Mouse (Mus musculus): ENCODE measurements around the gene Ipo13. TPM values are rescaled to one million over a fixed set of nuclear protein-coding genes. Genes with fewer than 3 reads are reported as not detected.

Ipo13 gene
- polyA plus RNA-seq, 1 experiment from 2014 or later, result 39.0 TPM

DNA sequence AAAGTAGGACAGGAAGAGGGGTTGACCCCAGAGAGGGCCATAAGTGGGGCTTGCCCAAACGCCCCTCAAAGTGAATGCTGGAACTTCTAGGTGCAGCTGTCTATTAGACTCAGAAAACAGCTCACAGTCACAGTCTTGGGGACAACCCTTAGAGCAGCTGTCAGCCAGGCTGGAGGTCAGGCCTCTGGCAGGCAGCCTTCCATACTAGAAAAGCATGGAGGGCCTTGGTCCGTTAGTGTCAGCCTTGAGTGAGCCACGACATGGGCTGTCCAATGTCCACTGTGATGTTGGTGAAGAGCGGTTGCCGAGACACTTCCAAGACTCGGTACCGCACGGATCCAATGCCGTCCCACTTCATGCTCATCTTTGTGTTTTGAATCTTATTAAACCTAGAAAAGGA lies 41.2 kb downstream of the Ipo13 start:
- Histone ChIP-seq H3K4me1 (peaks cover 15% of the 10 kb centered on the region), H3K36me3 (peaks cover 51% of the 10 kb centered on the region), H3K27ac (no peak overlapping the region), H3K9ac (no peak overlapping the region), H3K4me3 (no peak overlapping the region), H3K4me2 (no peak overlapping the region), H3K9me3 (no peaks in the 10 kb centered on the region), H3K27me3 (no peaks in the 10 kb centered on the region)
- ATAC-seq (ENCODE audit: insufficient number of reproducible peaks, low FRiP score, low TSS enrichment, low read depth), result no peak
- 88% methylated on average over 9 of the region's 9 CpGs for WGBS

DNA sequence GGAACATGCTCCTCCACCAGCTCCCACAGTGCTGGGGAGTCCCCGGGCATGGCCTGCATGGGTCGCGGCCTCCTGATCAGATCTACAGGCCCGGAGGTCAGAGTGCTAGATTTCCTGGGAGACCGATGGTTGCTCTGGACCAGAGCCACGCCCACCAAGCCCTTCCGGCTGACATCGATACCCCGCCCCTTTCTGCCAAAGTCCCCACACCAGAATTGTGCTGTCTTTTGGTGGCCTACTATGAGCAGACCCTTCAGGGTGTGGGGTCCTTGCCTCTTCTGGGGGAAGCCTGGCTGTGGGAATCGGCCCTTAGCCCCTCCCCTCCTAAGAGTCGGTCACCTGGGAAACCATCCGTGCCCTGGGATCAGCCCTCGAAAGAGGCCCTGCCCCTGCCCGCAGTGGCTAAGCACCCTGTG lies 42.3 kb downstream of the Ipo13 start, which contains the start of gene Ccdc24:
Gene Ccdc24, minus strand, starts transcription at position 87 of the 416 bp plus-strand sequence.
- H3K27me3 ChIP-seq, result no peaks in the 10 kb centered on the region
- H3K36me3 ChIP-seq, result peaks cover 41% of the 10 kb centered on the region
- peak within 1 kb of the TSS; percentile 36 for H3K4me2 ChIP-seq
- H3K9ac ChIP-seq, result 0 out of 2 replicates have a peak within 1 kb of the TSS, but pooled peaks have one; percentile 8
- no peaks in the 10 kb centered on the region for H3K9me3 ChIP-seq
- ATAC-seq (ENCODE audit: insufficient number of reproducible peaks, low FRiP score, low TSS enrichment, low read depth), result no peak
- H3K4me1 ChIP-seq, result peaks cover 20% of the 10 kb centered on the region
- H3K27ac ChIP-seq, result no peak within 1 kb of the TSS
- peak within 1 kb of the TSS; percentile 3; the same call in 1 of the 2 replicates for H3K4me3 ChIP-seq
- 7% methylated on average over 14 of the region's 14 CpGs for WGBS

DNA sequence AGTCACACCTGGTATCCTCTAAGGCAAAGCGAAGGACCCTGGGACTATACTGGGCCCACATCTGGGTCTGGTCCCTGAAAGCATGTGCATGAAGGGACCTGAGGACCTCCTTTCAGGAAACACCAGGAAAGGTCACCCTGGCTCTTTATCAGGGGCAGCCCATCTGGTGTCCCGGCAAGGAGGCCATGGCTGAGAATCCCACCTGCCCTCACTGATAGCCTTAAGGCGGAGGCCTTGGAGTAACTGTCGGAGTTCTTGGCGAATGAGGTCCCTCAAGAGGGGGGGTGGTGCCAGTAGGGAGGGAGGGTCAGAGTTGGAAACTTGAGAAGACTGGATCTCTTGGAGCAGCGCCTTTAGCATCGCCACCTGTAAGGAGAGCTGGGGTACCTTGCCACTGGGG lies 43.0 kb downstream of the Ipo13 start:
- Histone ChIP-seq H3K9ac (no peak overlapping the region), H3K27ac (no peak overlapping the region), H3K9me3 (no peaks in the 10 kb centered on the region), H3K4me3 (no peak overlapping the region), H3K36me3 (peaks cover 34% of the 10 kb centered on the region), H3K27me3 (0 out of 2 replicates have a peak, but pooled peaks cover 6% of the 10 kb centered on the region), H3K4me1 (peaks cover 20% of the 10 kb centered on the region), H3K4me2 (no peak overlapping the region)
- WGBS, result 45% methylated on average over 7 of the region's 7 CpGs
- ATAC-seq (ENCODE audit: insufficient number of reproducible peaks, low FRiP score, low TSS enrichment, low read depth), result no peak

DNA sequence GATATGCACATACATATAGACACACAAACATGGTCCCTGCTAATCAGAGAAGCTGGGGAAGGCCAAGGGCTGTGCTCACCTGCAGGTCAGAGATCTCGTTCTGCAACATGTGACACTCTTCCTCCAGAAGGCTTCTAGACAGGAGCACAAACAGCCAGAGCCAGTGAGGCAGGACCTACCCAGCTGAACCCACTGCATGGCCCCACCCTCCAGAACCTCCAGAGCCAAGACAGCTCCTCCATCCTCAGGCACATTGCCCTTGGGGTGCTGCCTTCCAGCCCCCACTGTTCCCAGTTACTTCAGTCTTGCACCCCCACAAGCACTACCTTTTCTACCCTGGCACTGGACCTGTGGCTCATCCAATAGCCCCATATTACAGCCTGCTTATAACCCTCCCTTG lies 44.4 kb downstream of the Ipo13 start:
- Histone ChIP-seq H3K4me1 (peaks cover 31% of the 10 kb centered on the region), H3K4me2 (no peak overlapping the region), H3K36me3 (peaks cover 26% of the 10 kb centered on the region), H3K4me3 (no peak overlapping the region), H3K9ac (no peak overlapping the region), H3K9me3 (no peaks in the 10 kb centered on the region), H3K27me3 (0 out of 2 replicates have a peak, but pooled peaks cover 7% of the 10 kb centered on the region), H3K27ac (no peak overlapping the region)
- no peak for ATAC-seq (ENCODE audit: insufficient number of reproducible peaks, low FRiP score, low TSS enrichment, low read depth)
- 52% methylated on average over 1 of the region's 1 CpGs for WGBS

DNA sequence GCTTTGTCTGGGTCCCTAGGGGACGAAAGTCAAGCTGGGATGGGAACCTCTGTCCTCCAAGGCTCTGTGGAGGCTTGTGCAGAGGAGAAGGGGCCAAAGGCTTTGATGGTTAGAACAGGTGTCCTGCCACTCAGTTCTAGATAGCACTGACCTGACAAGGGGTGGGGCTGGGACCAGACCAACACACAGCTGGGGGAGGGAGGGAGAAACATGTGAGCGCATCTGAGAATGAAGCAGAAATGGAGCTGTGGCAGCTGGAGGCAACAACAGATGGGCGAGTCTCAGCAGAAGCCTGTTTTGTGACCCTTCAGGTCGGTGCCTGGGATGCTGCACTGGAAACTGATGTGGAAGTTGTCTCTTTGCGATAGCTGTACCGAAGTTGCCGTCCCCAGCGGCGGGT lies 45.5 kb downstream of the Ipo13 start:
- no peak for ATAC-seq (ENCODE audit: insufficient number of reproducible peaks, low FRiP score, low TSS enrichment, low read depth)
- Histone ChIP-seq H3K27ac (no peak overlapping the region), H3K4me2 (no peak overlapping the region), H3K9me3 (no peaks in the 10 kb centered on the region), H3K36me3 (peaks cover 18% of the 10 kb centered on the region), H3K4me1 (peaks cover 34% of the 10 kb centered on the region), H3K9ac (no peak overlapping the region), H3K27me3 (0 out of 2 replicates have a peak, but pooled peaks cover 7% of the 10 kb centered on the region), H3K4me3 (no peak overlapping the region)
- 66% methylated on average over 9 of the region's 9 CpGs for WGBS

DNA sequence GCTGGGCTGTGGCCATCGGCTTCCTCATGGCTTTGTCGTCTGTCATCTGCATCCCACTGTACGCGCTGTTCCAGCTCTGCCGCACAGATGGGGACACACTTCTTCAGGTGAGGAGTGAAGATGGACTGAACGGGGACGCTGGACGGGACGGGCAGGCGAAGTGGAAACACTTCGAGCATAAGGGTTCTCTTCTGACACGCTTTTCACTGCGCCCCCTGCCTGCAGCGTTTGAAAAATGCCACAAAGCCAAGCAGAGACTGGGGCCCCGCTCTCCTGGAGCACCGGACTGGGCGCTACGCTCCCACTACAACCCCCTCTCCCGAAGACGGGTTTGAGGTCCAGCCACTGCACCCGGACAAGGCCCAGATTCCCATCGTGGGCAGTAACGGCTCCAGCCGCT lies 47.0 kb downstream of the Ipo13 start:
- 0 out of 2 replicates have a peak, but pooled peaks cover 7% of the 10 kb centered on the region for H3K27me3 ChIP-seq
- no peak overlapping the region for H3K27ac ChIP-seq
- WGBS, result 15% methylated on average over 24 of the region's 24 CpGs
- no peak for ATAC-seq (ENCODE audit: insufficient number of reproducible peaks, low FRiP score, low TSS enrichment, low read depth)
- peaks cover 9% of the 10 kb centered on the region for H3K36me3 ChIP-seq
- peaks cover 34% of the 10 kb centered on the region for H3K4me1 ChIP-seq
- no peak overlapping the region for H3K4me3 ChIP-seq
- H3K9ac ChIP-seq, result no peak overlapping the region
- no peaks in the 10 kb centered on the region for H3K9me3 ChIP-seq
- peak overlapping the region; percentile 15 for H3K4me2 ChIP-seq

DNA sequence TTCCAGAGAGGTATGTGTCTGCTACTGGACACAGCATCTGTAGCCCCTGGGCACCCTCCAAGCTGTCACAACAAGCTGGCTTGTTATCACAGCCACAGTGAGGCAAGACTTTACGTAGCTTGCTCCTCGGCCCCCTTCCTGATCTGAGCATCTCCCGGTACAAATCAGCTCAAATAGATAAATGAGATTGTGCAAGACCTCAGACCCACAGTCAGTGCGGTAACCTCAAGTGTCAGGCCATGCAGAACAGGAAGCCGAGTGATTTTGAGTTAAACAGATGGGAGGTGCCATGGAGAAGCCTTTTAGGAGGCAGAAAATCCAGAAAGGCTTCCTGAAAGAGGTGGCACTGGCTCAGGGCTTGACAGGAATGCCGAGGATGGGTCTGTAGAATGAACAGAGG lies 47.8 kb downstream of the Ipo13 start:
- Histone ChIP-seq H3K27me3 (0 out of 2 replicates have a peak, but pooled peaks cover 7% of the 10 kb centered on the region), H3K4me2 (no peak overlapping the region), H3K4me3 (no peak overlapping the region), H3K36me3 (peaks cover 9% of the 10 kb centered on the region), H3K4me1 (peaks cover 27% of the 10 kb centered on the region), H3K9me3 (no peaks in the 10 kb centered on the region), H3K27ac (no peak overlapping the region), H3K9ac (no peak overlapping the region)
- 77% methylated on average over 6 of the region's 6 CpGs for WGBS
- no peak for ATAC-seq (ENCODE audit: insufficient number of reproducible peaks, low FRiP score, low TSS enrichment, low read depth)

DNA sequence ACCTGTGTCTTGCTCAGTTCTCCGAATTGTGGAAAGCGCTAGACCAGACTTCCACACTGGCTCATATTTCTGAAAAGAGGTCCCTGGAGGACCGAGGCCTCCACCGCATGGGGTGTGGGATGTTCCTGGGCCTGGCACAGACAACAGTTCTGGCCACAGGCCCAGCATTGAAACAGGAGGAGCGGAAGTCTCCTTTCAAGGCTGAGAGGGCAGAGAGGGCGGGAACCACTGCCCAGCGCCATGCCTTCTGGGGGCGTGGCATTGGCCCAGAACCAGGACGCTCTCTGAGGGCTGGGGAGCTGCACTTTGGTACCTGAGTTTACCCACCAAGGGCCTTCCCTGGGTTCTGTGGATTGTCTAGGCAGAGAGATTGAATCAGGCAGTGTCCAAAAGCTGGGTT lies 48.7 kb downstream of the Ipo13 start:
- H3K4me2 ChIP-seq, result no peak overlapping the region
- ATAC-seq (ENCODE audit: insufficient number of reproducible peaks, low FRiP score, low TSS enrichment, low read depth), result no peak
- 0 out of 2 replicates have a peak, but pooled peaks cover 7% of the 10 kb centered on the region for H3K27me3 ChIP-seq
- peaks cover 23% of the 10 kb centered on the region for H3K4me1 ChIP-seq
- 50% methylated on average over 9 of the region's 9 CpGs for WGBS
- peaks cover 9% of the 10 kb centered on the region for H3K36me3 ChIP-seq
- no peak overlapping the region for H3K4me3 ChIP-seq
- H3K9ac ChIP-seq, result no peak overlapping the region
- H3K27ac ChIP-seq, result peak overlapping the region; percentile 24; the same call in 1 of the 2 replicates
- no peaks in the 10 kb centered on the region for H3K9me3 ChIP-seq

DNA sequence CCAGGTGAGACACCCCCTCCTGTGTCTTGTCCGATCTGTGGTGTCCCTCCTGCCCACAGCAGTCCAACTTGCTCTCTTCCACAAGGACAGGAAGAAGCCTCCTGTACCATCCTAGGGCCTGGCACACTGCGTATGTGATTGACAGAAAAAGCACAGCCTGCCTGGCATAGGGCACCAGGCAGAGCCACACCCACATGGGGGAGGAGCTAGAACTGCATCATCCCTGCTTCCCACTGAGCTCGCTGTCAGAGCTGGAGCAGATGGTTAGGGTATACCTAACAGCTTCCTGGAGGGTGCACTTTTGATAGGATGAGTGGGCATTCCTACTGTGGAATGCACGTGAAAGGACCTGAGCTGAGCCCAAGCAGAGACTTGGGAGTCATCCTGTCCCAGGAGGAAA lies 52.0 kb downstream of the Ipo13 start:
- H3K4me1 ChIP-seq, result peaks cover 17% of the 10 kb centered on the region
- no peak for ATAC-seq (ENCODE audit: insufficient number of reproducible peaks, low FRiP score, low TSS enrichment, low read depth)
- no peak overlapping the region for H3K27ac ChIP-seq
- WGBS, result 41% methylated on average over 4 of the region's 4 CpGs
- no peak overlapping the region for H3K4me3 ChIP-seq
- H3K36me3 ChIP-seq, result peaks cover 10% of the 10 kb centered on the region
- 0 out of 2 replicates have a peak, but pooled peaks cover 7% of the 10 kb centered on the region for H3K27me3 ChIP-seq
- H3K9me3 ChIP-seq, result no peaks in the 10 kb centered on the region
- no peak overlapping the region for H3K9ac ChIP-seq
- no peak overlapping the region for H3K4me2 ChIP-seq

DNA sequence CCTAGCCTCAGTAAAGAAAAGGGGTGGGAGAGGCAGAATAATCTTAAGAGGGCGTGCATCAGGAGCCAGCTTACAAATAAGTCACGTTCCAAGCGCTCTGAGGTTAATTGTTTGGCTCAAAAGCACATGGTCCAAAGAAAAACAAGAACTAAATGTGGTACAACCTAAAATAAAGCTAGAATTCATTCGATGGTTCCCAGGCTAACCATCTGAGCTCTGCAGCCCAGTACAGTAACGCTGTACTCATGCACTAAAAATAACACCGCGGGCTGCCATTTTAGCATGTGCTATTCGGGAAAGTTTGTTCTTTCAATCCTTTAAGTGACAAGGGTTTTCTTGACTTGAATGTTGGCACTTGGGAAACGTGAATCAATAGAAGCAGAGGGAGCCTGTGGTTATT lies 54.2 kb downstream of the Ipo13 start:
- Histone ChIP-seq H3K9ac (no peak overlapping the region), H3K9me3 (no peaks in the 10 kb centered on the region), H3K4me1 (peaks cover 5% of the 10 kb centered on the region; the same call in 1 of the 2 replicates), H3K4me2 (no peak overlapping the region), H3K27me3 (no peaks in the 10 kb centered on the region), H3K36me3 (peaks cover 24% of the 10 kb centered on the region), H3K4me3 (no peak overlapping the region), H3K27ac (no peak overlapping the region)
- 79% methylated on average over 9 of the region's 9 CpGs for WGBS
- ATAC-seq (ENCODE audit: insufficient number of reproducible peaks, low FRiP score, low TSS enrichment, low read depth), result no peak

DNA sequence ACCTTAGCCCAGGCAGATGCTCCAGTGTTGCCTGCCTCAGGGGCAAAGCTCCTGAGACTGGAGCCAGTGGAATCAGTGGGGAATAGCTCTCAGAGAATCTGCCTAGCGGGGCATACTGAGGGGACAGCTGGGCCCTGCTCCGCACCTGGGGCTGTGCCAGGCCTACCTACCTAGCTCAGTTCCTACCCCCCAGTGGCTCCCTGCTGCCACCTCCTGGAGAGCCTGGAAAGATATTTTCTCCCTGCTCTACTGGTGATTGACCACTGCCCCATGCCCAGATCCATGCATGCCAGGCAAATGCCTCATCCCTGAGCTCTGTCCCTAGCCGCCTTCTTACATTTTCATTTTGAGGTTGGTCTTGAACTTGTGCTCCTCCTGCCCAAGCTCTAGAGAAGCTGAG lies 56.0 kb downstream of the Ipo13 start:
- Histone ChIP-seq H3K4me2 (no peak overlapping the region), H3K4me1 (peaks cover 10% of the 10 kb centered on the region; the same call in 1 of the 2 replicates), H3K27ac (no peak overlapping the region), H3K27me3 (no peaks in the 10 kb centered on the region), H3K36me3 (peaks cover 17% of the 10 kb centered on the region), H3K4me3 (no peak overlapping the region), H3K9ac (no peak overlapping the region), H3K9me3 (no peaks in the 10 kb centered on the region)
- no peak for ATAC-seq (ENCODE audit: insufficient number of reproducible peaks, low FRiP score, low TSS enrichment, low read depth)
- WGBS, result 67% methylated on average over 3 of the region's 3 CpGs

DNA sequence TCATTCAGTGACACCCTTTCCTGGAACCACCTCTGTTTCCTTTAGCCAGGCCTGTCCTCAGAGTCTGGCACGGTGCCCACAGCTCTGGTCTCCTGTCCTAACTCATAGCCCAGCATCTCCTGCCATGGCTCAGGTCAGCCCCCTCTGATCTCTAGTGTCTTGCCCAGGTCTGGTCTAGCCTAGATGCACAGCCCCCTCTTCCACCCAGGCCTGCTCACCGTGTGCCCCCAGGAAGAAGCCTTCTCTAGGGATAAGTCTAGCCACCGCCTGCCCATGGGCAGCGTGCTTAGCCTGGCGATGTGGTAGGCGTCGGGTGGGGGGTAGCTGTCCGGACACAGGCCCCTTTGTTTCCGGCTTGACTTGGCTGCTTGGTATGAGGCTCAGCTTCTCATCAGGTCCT lies 59.7 kb downstream of the Ipo13 start:
- Histone ChIP-seq H3K27me3 (no peaks in the 10 kb centered on the region), H3K9me3 (no peaks in the 10 kb centered on the region), H3K27ac (no peak overlapping the region), H3K4me3 (no peak overlapping the region), H3K4me1 (peaks cover 12% of the 10 kb centered on the region), H3K36me3 (peaks cover 16% of the 10 kb centered on the region), H3K4me2 (no peak overlapping the region), H3K9ac (no peak overlapping the region)
- no peak for ATAC-seq (ENCODE audit: insufficient number of reproducible peaks, low FRiP score, low TSS enrichment, low read depth)
- WGBS, result 68% methylated on average over 9 of the region's 9 CpGs

All from limb, embryonic 15.5 days (tissue).